Mouse (Mus musculus): ENCODE measurements at regions not wholly inside any gene's neighbourhood (a gene's known extent, or its start where the extent isn't known, plus 50 kb on each side); places are given as distances from the start of the nearest gene placed in this dataset.

- no peak for TF ChIP-seq CTCF (IDR thresholded peaks at IDR 0.05; ENCODE audit: low read depth)
- no peak for TF ChIP-seq EP300 (IDR thresholded peaks at IDR 0.05; ENCODE audit: low read depth)
Measured at GRCm38 (mm10) chr17:85805726-85806359, 117.8 kb upstream of the Six2 start.
